Mouse (Mus musculus) heart, embryonic 15.5 days (tissue): Measurements from ENCODE around the gene Zcchc14. TPM values are rescaled to one million over a fixed set of nuclear protein-coding genes. Genes with fewer than 3 reads are reported as not detected.
"Not testable (repeated sequence)": the region's sequence is repeated elsewhere in the genome, so short reads cannot be mapped to it uniquely, and the experiment has no call there.

Experiments used
- ATAC-seq: fragments of 200-750 bp; cut with Nextera tagmentation; replicated peaks from 2 replicates; pipeline ENCODE4 v1.8.0; 2017; ENCODE audit warnings: low read depth, moderate TSS enrichment; ENCODE audit not compliant: insufficient number of reproducible peaks, insufficient read depth, low FRiP score
- H3K27ac ChIP-seq: fragments of 300-500 bp; sonication (generic); 2 replicates; pipeline ENCODE4 v1.5.1; 2015; ENCODE audit warnings: mild to moderate bottlenecking, inconsistent platforms
- H3K27me3 ChIP-seq: fragments of 300-500 bp; sonication (generic); 2 replicates; pipeline ENCODE4 v1.6.1; 2015; ENCODE audit warnings: inconsistent platforms
- H3K36me3 ChIP-seq: fragments of 300-500 bp; sonication (generic); 2 replicates; pipeline ENCODE4 v1.6.1; 2015; ENCODE audit warnings: mild to moderate bottlenecking, inconsistent platforms
- H3K4me1 ChIP-seq: fragments of 300-500 bp; sonication (generic); replicated peaks from 2 replicates; pipeline ENCODE4 v1.6.1; 2015; ENCODE audit warnings: inconsistent platforms
- H3K4me2 ChIP-seq: fragments of 300-500 bp; sonication (generic); 2 replicates; pipeline ENCODE4 v1.6.1; 2015; ENCODE audit warnings: inconsistent platforms, mild to moderate bottlenecking, moderate library complexity
- H3K4me3 ChIP-seq: fragments of 300-500 bp; sonication (generic); 2 replicates; pipeline ENCODE4 v1.5.1; 2015; ENCODE audit warnings: mild to moderate bottlenecking, inconsistent platforms
- H3K9ac ChIP-seq: fragments of 300-500 bp; sonication (generic); 2 replicates; pipeline ENCODE4 v1.6.1; 2015; ENCODE audit warnings: mild to moderate bottlenecking, inconsistent platforms
- H3K9me3 ChIP-seq: fragments of 300-500 bp; sonication (generic); replicated peaks from 2 replicates; pipeline ENCODE4 v1.6.1; 2016; ENCODE audit warnings: inconsistent platforms
- WGBS: fragments of 180-500 bp; shearing (Covaris S2); methylation state at CpG from one replicate; pipeline ENCODE4 v1.1.7; 2015; ENCODE audit warnings: mixed read lengths; 5-methylcytosine and 5-hydroxymethylcytosine counted together
- polyA plus RNA-seq: library from polyadenylated mRNA; unstranded; fragments of >200 nt; fragmentation: Nextera tagmentation; extraction: Ambion mirVana; gene quantifications from 2 replicates; pipeline ENCODE4 v1.2.1, GENCODE M21; 2015

Zcchc14 gene
- polyA plus RNA-seq, 1 experiment from 2014 or later, result 7.8 TPM

- no peaks in the 10 kb centered on the region for H3K4me1 ChIP-seq
- no peak overlapping the region for H3K4me3 ChIP-seq
- no peak overlapping the region for H3K9ac ChIP-seq
- 34% methylated on average over 10 of the region's 10 CpGs for WGBS
- H3K27ac ChIP-seq, result no peak overlapping the region
- no peak for ATAC-seq
- H3K9me3 ChIP-seq, result no peaks in the 10 kb centered on the region
- H3K36me3 ChIP-seq, result no peaks in the 10 kb centered on the region
- no peaks in the 10 kb centered on the region for H3K27me3 ChIP-seq
- H3K4me2 ChIP-seq, result no peak overlapping the region
Observed at GRCm38 (mm10) chr8:121681457-121681856, 28.8 kb upstream of the Zcchc14 start.

- Histone ChIP-seq H3K36me3 (no peaks in the 10 kb centered on the region), H3K27me3 (no peaks in the 10 kb centered on the region), H3K4me1 (no peaks in the 10 kb centered on the region), H3K9me3 (no peaks in the 10 kb centered on the region), H3K4me3 (no peak overlapping the region), H3K9ac (no peak overlapping the region), H3K4me2 (no peak overlapping the region), H3K27ac (no peak overlapping the region)
- 77% methylated on average over 4 of the region's 4 CpGs for WGBS
- ATAC-seq, result no peak
Observed at GRCm38 (mm10) chr8:121680896-121681295, 28.2 kb upstream of the Zcchc14 start.

- Histone ChIP-seq H3K36me3 (no peaks in the 10 kb centered on the region), H3K27me3 (no peaks in the 10 kb centered on the region), H3K4me1 (no peaks in the 10 kb centered on the region; the same call in 1 of the 2 replicates), H3K27ac (no peak overlapping the region), H3K9me3 (no peaks in the 10 kb centered on the region), H3K4me2 (no peak overlapping the region), H3K4me3 (no peak overlapping the region), H3K9ac (no peak overlapping the region)
- WGBS, result 64% methylated on average over 5 of the region's 5 CpGs
- no peak for ATAC-seq
Observed at GRCm38 (mm10) chr8:121678696-121679095, 26.0 kb upstream of the Zcchc14 start.

GRCm38 (mm10) chr8:121675701-121676100, 23.0 kb upstream of the Zcchc14 start:
- Histone ChIP-seq H3K4me3 (no peak overlapping the region), H3K27me3 (no peaks in the 10 kb centered on the region), H3K9ac (no peak overlapping the region), H3K4me1 (no peaks in the 10 kb centered on the region; the same call in 1 of the 2 replicates), H3K9me3 (no peaks in the 10 kb centered on the region), H3K27ac (no peak overlapping the region), H3K4me2 (no peak overlapping the region), H3K36me3 (no peaks in the 10 kb centered on the region)
- WGBS, result 48% methylated on average over 20 of the region's 20 CpGs
- no peak for ATAC-seq

GRCm38 (mm10) chr8:121675161-121675560, 22.5 kb upstream of the Zcchc14 start:
- Histone ChIP-seq H3K27me3 (0 out of 2 replicates have a peak, but pooled peaks cover 2% of the 10 kb centered on the region), H3K36me3 (no peaks in the 10 kb centered on the region), H3K9me3 (no peaks in the 10 kb centered on the region), H3K4me1 (no peaks in the 10 kb centered on the region; the same call in 1 of the 2 replicates), H3K27ac (no peak overlapping the region), H3K4me2 (no peak overlapping the region), H3K4me3 (no peak overlapping the region), H3K9ac (no peak overlapping the region)
- ATAC-seq, result no peak
- WGBS, result 56% methylated on average over 3 of the region's 3 CpGs

GRCm38 (mm10) chr8:121674524-121674923, 21.8 kb upstream of the Zcchc14 start:
- Histone ChIP-seq H3K4me3 (no peak overlapping the region), H3K27ac (no peak overlapping the region), H3K4me2 (no peak overlapping the region), H3K27me3 (0 out of 2 replicates have a peak, but pooled peaks cover 5% of the 10 kb centered on the region), H3K4me1 (no peaks in the 10 kb centered on the region; the same call in 1 of the 2 replicates), H3K9ac (no peak overlapping the region), H3K9me3 (no peaks in the 10 kb centered on the region), H3K36me3 (no peaks in the 10 kb centered on the region)
- 51% methylated on average over 5 of the region's 5 CpGs for WGBS
- no peak for ATAC-seq

GRCm38 (mm10) chr8:121673917-121674316, 21.2 kb upstream of the Zcchc14 start:
- no peaks in the 10 kb centered on the region for H3K36me3 ChIP-seq
- no peak for ATAC-seq
- 72% methylated on average over 5 of the region's 5 CpGs for WGBS

GRCm38 (mm10) chr8:121673153-121673552, 20.5 kb upstream of the Zcchc14 start:
- WGBS, result 29% methylated on average over 4 of the region's 4 CpGs
- no peak for ATAC-seq
- H3K9ac ChIP-seq, result no peak overlapping the region

More at GRCm38 (mm10) chr8:121673917-121674316, 21.2 kb upstream of the Zcchc14 start:
- 0 out of 2 replicates have a peak, but pooled peaks cover 5% of the 10 kb centered on the region for H3K27me3 ChIP-seq
- H3K9ac ChIP-seq, result no peak overlapping the region
- H3K4me2 ChIP-seq, result no peak overlapping the region
- no peaks in the 10 kb centered on the region for H3K9me3 ChIP-seq
- no peak overlapping the region for H3K27ac ChIP-seq
- no peak overlapping the region for H3K4me3 ChIP-seq
- peaks cover 4% of the 10 kb centered on the region for H3K4me1 ChIP-seq

GRCm38 (mm10) chr8:121669208-121669607, 16.5 kb upstream of the Zcchc14 start:
- no peak overlapping the region for H3K9ac ChIP-seq
- peak; percentile 54 for ATAC-seq
- H3K9me3 ChIP-seq, result no peaks in the 10 kb centered on the region
- WGBS, result 21% methylated on average over 8 of the region's 8 CpGs
- no peaks in the 10 kb centered on the region for H3K36me3 ChIP-seq
- H3K4me1 ChIP-seq, result peaks cover 24% of the 10 kb centered on the region
- no peak overlapping the region for H3K4me3 ChIP-seq
- peak overlapping the region; percentile 33 for H3K27ac ChIP-seq
- H3K27me3 ChIP-seq, result 0 out of 2 replicates have a peak, but pooled peaks cover 5% of the 10 kb centered on the region
- no peak overlapping the region for H3K4me2 ChIP-seq

More at GRCm38 (mm10) chr8:121673153-121673552, 20.5 kb upstream of the Zcchc14 start:
- H3K36me3 ChIP-seq, result no peaks in the 10 kb centered on the region
- 0 out of 2 replicates have a peak, but pooled peaks cover 5% of the 10 kb centered on the region for H3K27me3 ChIP-seq
- H3K4me3 ChIP-seq, result no peak overlapping the region
- peaks cover 12% of the 10 kb centered on the region for H3K4me1 ChIP-seq
- no peak overlapping the region for H3K27ac ChIP-seq
- no peak overlapping the region for H3K4me2 ChIP-seq
- H3K9me3 ChIP-seq, result no peaks in the 10 kb centered on the region

GRCm38 (mm10) chr8:121668553-121668952, 15.9 kb upstream of the Zcchc14 start:
- no peak overlapping the region for H3K9ac ChIP-seq

GRCm38 (mm10) chr8:121667936-121668500, 15.3 kb upstream of the Zcchc14 start:
- not testable (repeated sequence) for H3K4me2 ChIP-seq
- 59% methylated on average over 9 of the region's 9 CpGs for WGBS
- H3K4me1 ChIP-seq, result peaks cover 24% of the 10 kb centered on the region

More at GRCm38 (mm10) chr8:121668553-121668952, 15.9 kb upstream of the Zcchc14 start:
- Histone ChIP-seq H3K9me3 (no peaks in the 10 kb centered on the region), H3K4me2 (no peak overlapping the region), H3K36me3 (no peaks in the 10 kb centered on the region), H3K27ac (peak overlapping the region; percentile 33), H3K27me3 (0 out of 2 replicates have a peak, but pooled peaks cover 5% of the 10 kb centered on the region), H3K4me3 (no peak overlapping the region), H3K4me1 (peaks cover 24% of the 10 kb centered on the region)
- ATAC-seq, result 0 out of 2 replicates have a peak, but pooled peaks have one; percentile 31
- WGBS, result 32% methylated on average over 6 of the region's 6 CpGs

GRCm38 (mm10) chr8:121665329-121665728, 12.6 kb upstream of the Zcchc14 start:
- Histone ChIP-seq H3K4me3 (peak overlapping the region; percentile 28), H3K27me3 (0 out of 2 replicates have a peak, but pooled peaks cover 5% of the 10 kb centered on the region), H3K9me3 (no peaks in the 10 kb centered on the region), H3K9ac (peak overlapping the region; percentile 2; the same call in 1 of the 2 replicates), H3K27ac (peak overlapping the region; percentile 82), H3K4me1 (peaks cover 33% of the 10 kb centered on the region), H3K4me2 (peak overlapping the region; percentile 57), H3K36me3 (no peaks in the 10 kb centered on the region)
- 5% methylated on average over 16 of the region's 16 CpGs for WGBS
- peak; percentile 76 for ATAC-seq

More at GRCm38 (mm10) chr8:121667936-121668500, 15.3 kb upstream of the Zcchc14 start:
- H3K27ac ChIP-seq, result peak overlapping the region; percentile 33
- H3K4me3 ChIP-seq, H3K9ac ChIP-seq, ATAC-seq, H3K27me3 ChIP-seq, H3K36me3 ChIP-seq, H3K9me3 ChIP-seq: not testable (repeated sequence)
